Mouse (Mus musculus) telencephalon, adult 2 months (tissue): Measurements from ENCODE around the gene C1qtnf7.

Source experiments
- DNase-seq: peaks from one replicate; pipeline ENCODE4 v3.0.0-alpha.2; 2011; ENCODE audit warnings: low read depth, low spot score

C1qtnf7 gene

DNA sequence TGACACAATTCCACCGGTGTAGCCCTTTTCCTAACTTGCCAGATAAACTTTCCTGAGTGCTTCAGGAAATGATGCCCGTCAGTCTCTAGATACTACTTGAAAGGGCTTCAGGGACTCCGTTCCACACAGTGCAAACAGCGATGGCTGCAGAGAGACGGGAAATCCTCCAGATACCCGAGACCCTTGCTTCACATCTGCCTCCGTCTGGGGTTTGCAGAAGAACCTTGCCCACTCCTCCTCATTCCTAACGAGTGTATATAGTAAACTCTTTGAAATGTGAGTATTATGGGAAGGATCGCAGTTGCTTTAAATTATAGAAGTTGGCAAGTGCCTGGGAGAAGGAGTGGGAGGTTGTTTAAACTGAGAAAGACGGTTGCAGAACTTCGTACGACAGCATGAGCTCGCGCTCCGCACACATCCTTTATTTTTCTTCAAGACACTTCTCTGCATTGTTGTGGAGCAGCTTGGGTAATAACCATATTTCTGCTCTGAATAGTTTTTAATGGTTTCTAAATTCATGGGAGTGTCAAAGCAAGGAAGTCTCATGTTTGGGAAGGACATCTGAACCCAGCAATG is at the start of gene C1qtnf7:
TSS of gene C1qtnf7 (plus strand) at position 138 of the 576 bp plus-strand sequence.
- peak; percentile 24 for DNase-seq

DNA sequence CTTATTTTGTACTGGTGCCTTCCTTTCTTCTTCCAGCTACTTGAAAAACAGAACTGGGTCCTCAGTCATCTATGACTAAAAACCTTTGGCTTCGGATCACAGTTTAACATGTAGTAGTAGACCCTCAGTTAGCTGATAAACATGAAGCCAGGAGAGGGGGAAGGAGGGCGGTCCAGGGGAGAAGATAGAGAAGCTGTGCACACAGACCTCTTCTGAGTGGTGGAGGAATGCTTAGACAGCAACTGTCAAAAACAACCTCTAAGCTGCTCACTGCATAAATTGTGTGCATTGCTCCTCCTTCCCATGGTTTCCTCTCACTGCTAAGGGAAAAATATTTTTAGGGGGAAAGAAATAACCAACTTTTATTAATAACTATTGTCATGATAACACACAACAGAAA is 48.6 kb upstream of the C1qtnf7 start:
- no peak for DNase-seq

DNA sequence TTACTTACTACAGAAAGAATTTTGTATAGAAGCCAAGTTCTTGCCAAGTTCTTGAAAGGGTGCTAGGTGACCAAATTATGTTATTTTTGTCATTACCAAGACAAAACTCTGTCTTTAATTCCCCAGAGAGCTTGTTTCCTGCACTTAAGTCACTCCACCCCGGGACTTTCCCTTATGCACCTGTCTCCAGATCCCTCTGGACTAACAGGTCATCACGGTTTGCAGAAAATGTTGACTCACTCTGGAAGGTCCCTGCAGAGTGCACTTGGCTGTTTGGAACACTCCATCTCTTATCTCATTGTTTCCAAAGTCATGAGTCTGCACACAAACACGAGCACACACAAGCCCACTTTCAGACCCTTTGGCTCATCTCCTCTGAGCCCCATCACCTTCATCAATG is 48.1 kb upstream of the C1qtnf7 start:
- no peak for DNase-seq

DNA sequence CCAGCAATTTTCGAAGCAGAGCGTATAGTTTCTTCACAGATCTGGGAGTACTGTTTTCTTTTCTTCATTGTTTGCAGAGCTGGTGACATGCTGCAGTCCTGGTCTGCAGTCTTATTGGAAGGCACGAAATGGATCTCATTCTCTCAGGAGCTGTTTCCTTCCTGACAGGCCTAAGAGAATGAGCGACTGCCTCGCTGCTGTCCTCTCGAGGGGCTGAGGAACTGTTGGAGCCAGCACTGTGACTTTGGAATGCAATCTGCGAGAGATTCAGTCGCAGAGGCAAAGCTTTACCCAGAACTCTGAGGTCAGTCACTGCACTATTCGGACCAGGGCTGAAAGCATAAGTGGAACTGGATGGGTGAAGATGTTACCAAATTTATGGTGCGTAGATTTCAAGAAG is 46.4 kb upstream of the C1qtnf7 start:
- no peak for DNase-seq

DNA sequence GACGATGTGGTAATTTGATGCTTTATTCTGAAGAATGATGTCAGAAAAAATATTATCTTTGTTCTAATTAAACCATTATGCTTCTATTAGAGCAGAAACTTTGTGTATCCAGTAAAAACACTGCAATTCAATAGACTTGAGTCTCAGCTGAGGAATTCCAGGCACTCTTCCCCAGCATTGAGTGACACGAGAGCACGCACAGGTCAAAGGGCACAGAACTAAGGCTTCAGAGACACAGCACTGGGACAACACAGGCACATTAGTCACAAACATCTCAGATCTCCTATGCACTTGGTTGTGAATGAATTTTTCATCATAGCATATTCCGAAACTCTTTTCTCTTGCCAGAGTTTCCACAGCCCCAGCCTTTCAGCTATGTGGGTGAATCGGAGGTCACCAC is 37.4 kb upstream of the C1qtnf7 start:
- no peak for DNase-seq

DNA sequence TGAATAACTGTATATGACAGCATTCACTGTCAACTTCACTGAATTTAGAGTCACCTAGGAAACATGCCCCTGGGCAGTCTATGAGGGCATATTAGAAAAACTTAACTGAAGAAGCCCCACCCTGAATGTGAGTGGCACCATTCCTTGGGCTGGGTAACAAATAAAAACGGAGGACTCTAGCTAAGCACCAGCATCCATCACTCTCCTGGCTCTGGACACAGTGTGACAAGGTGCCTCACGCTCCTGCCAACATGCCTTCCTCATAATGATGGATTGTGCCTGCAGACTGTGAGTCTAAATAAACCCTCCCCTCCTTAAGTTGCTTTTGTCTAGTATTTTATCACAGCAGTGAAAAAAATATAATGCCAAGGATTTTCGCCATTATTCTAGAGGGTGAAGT is 35.3 kb upstream of the C1qtnf7 start:
- no peak for DNase-seq

DNA sequence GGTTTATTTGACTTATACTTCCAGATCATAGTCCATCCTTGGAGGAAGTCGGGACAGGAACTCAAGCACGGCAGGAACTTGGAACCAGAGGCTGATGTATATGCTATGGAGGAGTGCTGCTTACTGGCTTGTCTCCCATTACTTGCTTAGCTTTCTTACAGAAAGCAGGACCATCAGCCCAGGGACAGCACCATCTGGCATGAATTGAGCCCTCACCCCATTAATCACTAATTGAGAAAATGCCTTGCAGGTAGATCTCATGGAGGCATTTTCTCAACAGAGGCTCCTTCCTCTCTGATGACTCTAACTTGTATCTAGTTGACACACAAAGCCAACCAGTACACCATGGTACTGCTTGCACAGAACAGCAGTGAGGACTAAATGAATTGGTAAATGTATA is 34.6 kb upstream of the C1qtnf7 start:
- DNase-seq, result no peak

DNA sequence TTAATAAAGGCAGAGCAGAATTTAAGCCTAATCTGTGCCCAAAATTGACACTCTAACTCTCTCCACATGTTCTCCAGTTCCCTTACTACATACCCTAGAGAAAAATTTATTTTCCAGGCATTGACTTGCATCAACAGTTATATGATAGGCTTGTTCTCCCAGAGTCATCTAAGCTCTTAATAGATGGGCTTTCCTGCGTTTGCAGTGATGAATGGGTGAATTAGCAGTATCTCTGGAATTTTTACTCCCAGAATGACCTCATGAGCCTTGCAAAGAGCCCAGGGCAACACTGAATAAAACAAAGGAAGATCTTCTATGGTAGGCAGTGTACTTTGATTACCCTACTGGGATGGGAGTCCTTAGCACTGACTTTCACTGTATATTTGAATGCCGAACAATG is 33.5 kb upstream of the C1qtnf7 start:
- no peak for DNase-seq

DNA sequence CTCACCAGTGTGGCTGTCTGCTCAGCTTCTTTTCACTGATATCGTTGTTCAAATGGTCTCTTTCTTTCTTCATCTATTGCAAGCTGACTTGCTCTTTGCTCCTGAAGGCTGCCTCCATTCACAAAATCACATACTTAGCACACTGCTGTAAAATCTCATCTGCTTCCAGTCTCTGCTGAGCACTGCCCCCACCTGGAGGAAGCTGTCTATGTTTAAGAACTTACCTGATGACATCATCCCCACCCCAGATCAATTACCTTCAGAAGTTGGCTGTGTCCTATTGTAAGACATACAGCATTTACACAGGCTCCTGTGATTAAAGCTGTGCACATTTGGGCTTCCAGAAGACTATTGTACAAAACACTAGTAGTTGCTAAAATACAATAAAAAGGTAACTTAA is 13.5 kb upstream of the C1qtnf7 start:
- no peak for DNase-seq

DNA sequence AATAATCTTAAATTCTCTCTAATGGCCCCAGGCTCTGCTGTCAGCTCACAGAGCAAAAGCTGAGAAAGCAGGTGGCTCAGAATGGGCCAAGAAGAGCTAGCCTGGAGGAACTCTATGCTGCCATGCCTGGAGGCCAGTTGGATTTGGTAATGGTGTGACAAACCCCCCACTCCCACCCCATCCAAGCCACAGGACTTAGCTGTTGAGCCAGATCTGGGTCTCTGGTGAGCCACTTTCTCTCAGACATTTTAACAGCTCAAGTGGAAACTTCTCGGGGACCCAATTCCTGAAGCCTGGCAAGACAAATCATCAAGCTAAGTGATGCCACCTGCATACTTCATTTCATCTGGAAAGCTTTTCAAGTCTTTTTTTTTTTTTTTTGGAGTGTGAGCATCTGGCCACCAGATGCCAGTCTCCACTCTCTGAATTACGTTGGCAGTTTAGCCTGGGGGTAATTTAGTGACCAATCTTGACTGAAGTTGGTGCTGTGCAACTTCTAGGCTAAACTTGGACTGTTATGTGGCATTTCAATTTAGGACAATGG is 11.0 kb upstream of the C1qtnf7 start:
- DNase-seq, result no peak

DNA sequence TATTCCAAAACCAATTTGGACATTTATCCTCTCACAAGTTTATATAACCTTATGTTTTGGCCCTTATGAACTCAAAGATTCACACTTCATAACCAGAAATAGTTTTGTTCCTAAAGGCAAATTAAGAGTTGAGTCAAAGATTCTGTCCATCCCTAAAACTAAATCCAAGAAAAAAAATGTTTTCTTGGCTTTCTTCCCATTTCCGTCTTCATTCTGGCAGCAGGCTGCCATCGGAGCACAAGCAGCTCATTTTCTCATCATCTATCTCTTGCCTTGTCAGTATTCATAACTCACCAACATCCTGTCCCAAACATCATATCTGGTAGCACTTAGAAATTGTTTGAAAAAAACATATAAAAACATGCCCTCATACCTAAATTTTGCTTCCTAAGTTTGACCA is 6.9 kb upstream of the C1qtnf7 start:
- no peak for DNase-seq

DNA sequence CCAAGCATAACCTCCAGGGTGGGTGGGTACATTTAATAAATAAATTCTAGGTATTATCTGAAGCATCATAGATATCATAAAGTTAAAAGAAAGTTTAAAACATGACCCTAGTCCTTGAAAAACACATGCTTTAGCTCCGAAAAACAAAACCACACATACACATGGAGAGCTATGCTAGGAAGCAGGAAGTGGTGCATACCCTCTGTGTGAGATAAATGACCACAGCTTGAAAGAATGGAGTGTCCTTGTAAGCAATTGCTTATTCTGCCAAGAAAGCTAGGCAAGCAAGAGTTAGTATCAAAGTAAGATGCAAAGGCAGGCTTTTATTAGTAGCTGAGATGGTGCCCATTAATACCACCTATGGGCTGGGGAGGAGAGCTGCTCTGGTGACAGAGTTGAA is 6.4 kb upstream of the C1qtnf7 start:
- DNase-seq, result no peak

DNA sequence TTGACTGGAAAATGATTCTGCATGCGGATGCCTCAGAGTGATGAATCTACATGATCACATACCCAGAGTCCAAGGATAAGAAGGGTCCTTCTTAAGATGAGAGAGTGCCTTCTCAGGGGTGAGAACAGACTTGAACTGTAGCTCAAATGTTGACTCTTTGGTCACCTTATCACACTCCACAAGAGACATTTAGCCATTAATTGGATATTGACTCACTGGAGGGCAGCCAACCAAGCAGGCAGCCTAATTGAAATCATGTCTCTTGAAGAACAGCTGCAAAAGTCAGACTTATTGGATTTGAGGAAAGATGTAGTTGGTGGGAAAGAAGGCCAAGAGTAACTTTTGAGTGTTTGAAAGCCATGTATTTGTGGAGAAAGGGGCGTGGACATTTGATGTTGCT is 4.2 kb upstream of the C1qtnf7 start:
- DNase-seq, result no peak

DNA sequence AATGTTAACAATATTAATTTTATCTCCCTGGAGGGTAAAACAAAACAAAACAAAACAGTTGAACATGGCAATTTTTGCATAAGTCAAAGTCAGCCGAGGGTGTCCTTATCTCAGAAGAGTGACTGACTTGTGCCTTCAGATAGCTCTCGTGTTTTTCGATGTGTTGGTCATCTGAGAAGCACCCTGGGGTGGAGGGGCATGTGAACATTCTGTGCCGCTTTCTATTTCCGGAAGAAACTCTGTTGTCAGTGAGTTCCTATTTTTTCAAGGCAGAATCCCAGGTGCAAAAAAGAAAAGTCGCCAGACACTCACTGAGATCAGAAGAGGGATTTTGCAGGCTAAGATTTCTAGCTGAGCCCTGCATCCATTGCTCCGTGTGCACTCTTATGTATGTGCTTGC is 1.2 kb downstream of the C1qtnf7 start:
- DNase-seq, result no peak

DNA sequence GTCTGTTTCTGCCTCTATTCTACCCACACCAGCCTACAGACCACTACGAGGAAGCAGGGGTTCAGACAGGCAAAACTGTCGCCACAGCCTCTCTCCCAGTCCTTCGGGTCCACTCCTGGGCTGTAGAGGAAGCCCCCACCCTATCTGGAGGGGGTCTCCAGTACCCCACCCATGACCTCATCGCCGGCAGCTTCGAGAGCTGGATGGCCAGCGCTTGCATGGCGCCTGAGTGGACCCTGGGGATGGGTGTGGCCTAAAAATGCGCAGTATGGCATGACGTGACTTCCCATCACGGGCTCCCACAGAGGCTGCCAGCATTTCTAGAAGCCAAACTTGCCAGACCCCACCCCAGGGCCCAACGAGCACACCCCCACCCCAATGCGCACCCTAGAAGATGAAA is 2.0 kb downstream of the C1qtnf7 start:
- DNase-seq, result no peak

DNA sequence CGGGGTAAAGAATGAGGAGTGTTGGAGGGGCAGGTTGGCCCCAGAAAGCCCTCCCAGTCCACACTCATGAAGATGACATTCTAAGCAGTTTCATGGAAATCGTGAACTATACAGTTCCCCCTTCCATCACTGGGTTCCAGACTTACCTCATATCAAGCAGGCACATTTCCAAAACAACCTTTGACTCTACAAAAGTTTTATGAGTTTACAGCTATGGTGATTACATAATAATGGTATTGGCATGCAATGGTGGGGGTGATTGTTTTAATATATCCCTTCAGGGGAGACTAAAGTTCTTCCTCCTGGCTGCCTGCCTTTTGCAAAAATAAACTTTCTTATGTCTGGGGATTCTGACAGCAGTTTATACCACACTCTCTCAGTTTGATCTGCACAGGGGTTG is 4.6 kb downstream of the C1qtnf7 start:
- DNase-seq, result no peak

DNA sequence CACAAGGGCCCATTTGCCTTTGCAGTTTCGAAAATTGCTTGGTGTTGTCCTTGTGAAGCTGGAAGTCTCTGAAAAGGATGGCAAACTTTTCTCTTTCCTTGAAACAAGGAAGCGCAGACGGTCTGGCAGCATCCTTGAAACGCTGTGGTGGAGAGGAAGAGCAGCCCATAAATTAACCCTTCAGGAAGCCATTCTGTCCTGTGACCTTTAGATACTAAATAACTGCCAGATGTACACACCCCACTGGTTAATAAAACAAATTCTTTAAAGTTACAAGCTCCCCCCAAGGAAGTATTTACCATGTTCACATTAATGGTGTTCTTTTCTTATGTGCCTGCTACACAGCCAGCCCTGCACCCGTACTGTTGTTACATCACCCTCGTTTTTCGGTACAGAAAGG is 6.0 kb downstream of the C1qtnf7 start:
- no peak for DNase-seq

DNA sequence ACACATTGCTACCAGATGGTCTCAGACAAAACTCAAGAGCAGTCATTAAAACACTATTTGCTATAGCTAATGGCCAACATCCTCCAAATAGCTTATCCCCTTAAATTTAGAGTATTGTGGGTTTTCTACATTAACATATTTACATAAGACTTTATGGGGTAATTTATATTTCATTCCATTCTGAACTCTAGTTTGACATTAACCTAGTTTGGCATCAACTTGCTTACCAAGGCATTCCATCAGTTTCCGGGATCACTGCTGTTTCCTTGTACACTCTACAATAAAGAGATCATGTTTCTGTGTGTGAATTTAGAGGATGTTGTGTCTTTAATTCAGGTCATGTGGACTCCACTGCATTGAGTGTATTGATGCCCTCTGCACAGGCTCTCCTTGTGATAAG is 7.5 kb downstream of the C1qtnf7 start:
- no peak for DNase-seq

DNA sequence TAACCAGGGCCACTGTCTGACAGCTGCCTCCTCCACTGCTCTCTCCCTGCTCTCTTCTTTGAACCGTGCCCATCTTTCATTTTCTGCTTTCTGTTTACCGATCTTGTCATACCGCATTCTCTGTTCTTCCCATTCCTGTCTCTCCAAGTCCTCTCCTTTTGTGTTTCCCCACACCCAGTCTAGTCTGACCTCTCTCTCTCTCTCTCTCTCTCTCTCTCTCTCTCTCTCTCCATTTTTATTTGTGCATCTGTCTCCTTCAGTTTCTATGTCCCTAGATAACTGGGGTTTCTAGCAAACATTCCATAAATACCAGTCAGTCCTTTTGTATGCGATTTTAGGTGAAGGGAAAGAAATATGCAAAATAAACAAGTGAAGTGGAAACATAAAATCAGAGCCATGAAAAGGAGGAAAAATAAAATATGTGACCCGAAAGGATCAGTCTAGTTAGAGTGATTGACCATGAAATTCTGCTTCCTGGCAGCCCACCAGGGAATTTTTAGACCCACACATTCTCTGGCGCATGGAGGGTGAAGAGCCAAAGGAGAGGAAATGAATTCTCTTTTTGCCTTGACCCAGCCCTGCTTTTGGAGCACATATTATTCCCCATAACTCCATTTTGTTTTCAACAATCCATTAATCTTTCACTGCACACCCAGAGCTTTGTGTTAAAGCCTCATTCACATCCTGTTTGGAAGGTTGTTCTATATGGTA is 11.7 kb downstream of the C1qtnf7 start:
- no peak for DNase-seq

DNA sequence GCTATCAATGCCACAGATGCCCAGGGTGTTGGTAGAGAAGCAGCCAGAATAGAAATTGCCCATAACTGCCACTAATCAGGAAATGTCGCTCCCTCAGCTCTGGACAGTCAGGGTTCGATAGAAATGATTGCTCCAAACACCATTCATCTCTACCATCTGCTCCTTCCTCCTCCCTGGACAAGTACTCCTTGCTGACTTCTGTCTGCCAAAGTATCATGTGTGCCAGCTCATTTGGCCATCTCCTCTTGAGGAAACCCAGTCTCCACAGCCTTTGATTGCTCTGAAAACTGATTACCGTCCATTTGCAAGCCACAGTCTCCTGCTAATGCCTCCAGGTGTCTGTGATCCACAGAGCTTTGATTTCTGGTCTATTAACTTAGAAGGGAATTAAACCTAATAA is 14.8 kb downstream of the C1qtnf7 start:
- no peak for DNase-seq

DNA sequence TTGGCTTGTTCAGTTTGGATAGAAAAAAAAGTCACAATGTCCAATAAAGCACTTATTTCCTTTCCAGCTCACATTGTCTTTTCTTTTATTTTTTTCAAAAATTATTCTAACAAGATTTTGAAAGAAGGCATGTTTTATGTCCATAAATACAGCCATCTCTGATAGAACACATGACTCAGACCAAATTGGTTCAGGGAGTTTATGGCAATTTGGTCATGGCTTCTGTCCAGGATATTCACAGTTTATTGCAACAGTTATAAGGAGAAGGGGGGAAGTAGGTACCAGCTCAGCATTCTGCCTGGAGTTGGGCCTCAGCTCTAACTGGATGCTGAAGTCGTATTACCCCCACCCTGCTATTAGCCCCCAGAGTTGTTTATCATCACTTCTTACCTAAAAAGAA is 15.5 kb downstream of the C1qtnf7 start:
- DNase-seq, result no peak

DNA sequence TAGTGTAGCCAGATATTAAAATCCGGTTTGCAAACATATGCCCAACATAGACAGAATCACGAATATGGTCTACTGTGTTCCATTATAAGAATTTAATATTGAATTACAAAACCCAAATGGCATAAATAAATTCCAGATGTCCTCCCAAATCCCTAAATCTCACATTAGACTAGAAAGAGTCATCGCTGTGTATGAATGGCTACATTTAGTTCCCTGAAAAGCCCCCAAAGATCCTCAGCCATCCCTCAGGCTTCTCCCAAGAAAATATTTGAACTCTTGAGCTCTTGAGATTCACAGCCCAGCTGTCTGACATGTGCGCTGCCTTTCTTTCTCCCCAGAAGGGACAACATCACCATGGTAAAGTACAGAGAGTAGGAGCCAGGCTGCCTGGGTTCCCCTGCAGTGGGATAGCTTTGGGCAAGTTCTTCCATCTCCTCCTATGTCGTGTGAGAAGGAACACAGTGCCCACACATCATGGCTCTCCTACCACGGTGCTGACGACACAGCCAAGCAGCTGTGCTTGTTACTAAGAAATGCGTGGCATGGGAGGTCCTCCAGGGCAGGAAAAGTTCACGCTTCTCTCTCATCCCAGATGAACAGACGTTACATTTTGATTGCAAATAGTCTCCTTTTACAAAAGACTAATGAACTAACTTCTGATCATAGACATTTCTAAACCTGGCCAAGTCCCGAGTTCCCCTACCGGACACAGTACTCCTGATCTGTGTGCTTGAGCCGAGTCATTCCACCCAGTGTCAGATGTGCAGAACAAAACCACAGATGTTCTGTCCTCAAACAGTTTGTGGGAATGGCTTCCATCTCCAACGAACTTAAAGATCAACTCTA is 23.2 kb downstream of the C1qtnf7 start:
- DNase-seq, result no peak

DNA sequence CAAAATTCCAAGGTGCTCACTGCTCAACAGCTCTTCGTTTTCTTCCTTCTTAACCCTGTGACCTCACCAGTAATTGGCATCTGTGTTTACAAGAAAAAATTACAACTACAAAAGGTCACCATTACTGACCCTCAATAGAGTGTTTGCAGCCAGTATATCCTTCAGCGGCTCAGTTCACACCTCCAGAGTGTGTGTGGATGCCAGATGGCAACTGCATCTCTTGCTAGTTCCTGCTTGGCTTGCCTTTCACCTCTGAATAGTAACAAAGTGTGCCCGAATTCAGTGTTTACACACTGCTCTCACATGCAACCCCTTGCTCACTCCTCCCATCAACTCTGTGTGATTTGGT is 23.8 kb downstream of the C1qtnf7 start:
- DNase-seq, result no peak
